8 mouse cellular contexts compared by ENCODE assay signal in genomic region chr7:137085969-137086606, GRCm38 (mm10).
DNase-seq lines count a peak whose midpoint lies in the region; ATAC-seq and TF ChIP-seq lines count a peak whose summit lies in the region.

No protein-coding gene starts in this region.

- no peak overlapping the region for H3K9ac ChIP-seq in embryonic facial prominence, embryonic 13.5 days

- TF ChIP-seq CTCF in thymus, adult 2 months (IDR thresholded peaks at IDR 0.05; ENCODE audit: borderline replicate concordance, control insufficient read depth, extremely low read depth, insufficient read depth, low read length, poor library complexity) = no peak

- no peaks in the 10 kb centered on the region for H3K9me3 ChIP-seq in embryonic facial prominence, embryonic 13.5 days
- H3K9me3 ChIP-seq in limb, embryonic 10.5 days (replicated peaks) = no peaks in the 10 kb centered on the region

- no peak overlapping the region for H3K4me3 ChIP-seq in embryonic facial prominence, embryonic 13.5 days
- H3K4me3 ChIP-seq in limb, embryonic 10.5 days = no peak overlapping the region
- H3K4me3 ChIP-seq in thymus, adult 2 months (ENCODE audit: control insufficient read depth, insufficient read depth, low read length) = no peak overlapping the region

- peak overlapping the region; percentile 70 for H3K27ac ChIP-seq in embryonic facial prominence, embryonic 13.5 days
- peak overlapping the region; percentile 75 for H3K27ac ChIP-seq in limb, embryonic 10.5 days
- no peak overlapping the region for H3K27ac ChIP-seq in thymus, adult 2 months (ENCODE audit: control insufficient read depth, insufficient read depth, low read length)

- WGBS in embryonic facial prominence, embryonic 13.5 days = 45% methylated on average over 14 of the region's 14 CpGs
- WGBS in limb, embryonic 10.5 days = 60% methylated on average over 14 of the region's 14 CpGs
- WGBS in thymus, adult 2 months = 91% methylated on average over 14 of the region's 14 CpGs

- H3K36me3 ChIP-seq in embryonic facial prominence, embryonic 13.5 days = no peaks in the 10 kb centered on the region
- no peaks in the 10 kb centered on the region for H3K36me3 ChIP-seq in limb, embryonic 10.5 days
- no peaks in the 10 kb centered on the region for H3K36me3 ChIP-seq in thymus, adult 2 months (ENCODE audit: control insufficient read depth, insufficient read depth, low read length)

- DNase-seq in embryo, embryonic 10 days (ENCODE audit: low spot score) = peak; percentile 19
- no peak for DNase-seq in embryo, embryonic 9.5 days (ENCODE audit: extremely low spot score)
- DNase-seq in heart, postnatal 14 days = peak; percentile 75 to 77
- DNase-seq in limb, embryonic 10.5 days (ENCODE audit: low spot score) = peak; percentile 37
- peak; percentile 28 for DNase-seq in ovary, postnatal 10 days (ENCODE audit: low spot score)
- DNase-seq in layer of hippocampus, adult 9-11 months = no peak
- DNase-seq in thymus, adult 2 months = no peak

- ATAC-seq in embryonic facial prominence, embryonic 13.5 days (ENCODE audit: insufficient number of reproducible peaks, insufficient read depth, low FRiP score, low TSS enrichment, low read depth) = peak; percentile 74

- H3K4me2 ChIP-seq in embryonic facial prominence, embryonic 13.5 days = peak overlapping the region; percentile 27; the same call in 1 of the 2 replicates

- TF ChIP-seq POLR2A in thymus, adult 2 months (IDR thresholded peaks at IDR 0.05; ENCODE audit: control insufficient read depth, extremely low read depth, insufficient read depth, low read length, poor library complexity) = no peak

- no peaks in the 10 kb centered on the region; the same call in 1 of the 2 replicates for H3K27me3 ChIP-seq in embryonic facial prominence, embryonic 13.5 days
- H3K27me3 ChIP-seq in limb, embryonic 10.5 days (ENCODE audit: low read depth, poor library complexity, severe bottlenecking) = peaks cover 39% of the 10 kb centered on the region
- no peaks in the 10 kb centered on the region for H3K27me3 ChIP-seq in thymus, adult 2 months (ENCODE audit: control insufficient read depth, insufficient read depth, low read length)

- intact Hi-C loops in heart, postnatal 14 days (cut with DNase I) = no loop called here

- H3K4me1 ChIP-seq in embryonic facial prominence, embryonic 13.5 days = peaks cover 41% of the 10 kb centered on the region
- peaks cover 74% of the 10 kb centered on the region for H3K4me1 ChIP-seq in limb, embryonic 10.5 days
- H3K4me1 ChIP-seq in thymus, adult 2 months (replicated peaks; ENCODE audit: control insufficient read depth, insufficient read depth, low read length) = no peaks in the 10 kb centered on the region

Comparison
In these comparisons a context has a peak if more than half of its experiments do, and no peak if none do; other contexts are left out.
1. DNase-seq: peak in embryo, embryonic 10 days (single experiment), heart, postnatal 14 days (2 of 2), limb, embryonic 10.5 days (single experiment) and ovary, postnatal 10 days (single experiment); none in embryo, embryonic 9.5 days (single experiment), layer of hippocampus, adult 9-11 months (single experiment) and thymus, adult 2 months (single experiment).